Mouse (Mus musculus) cerebellum, postnatal 36 days (tissue): ENCODE results near the gene Arhgap10.
A peak's percentile ranks its signal among the peaks of the same experiment; 100 is the strongest.

Experiments used
- DNase-seq, 2 experiments: peaks; one replicate each; pipeline ENCODE4 v3.0.0; 2021 to 2022; ENCODE audit warnings: mixed read lengths in 2 of 2

Arhgap10 gene

DNA sequence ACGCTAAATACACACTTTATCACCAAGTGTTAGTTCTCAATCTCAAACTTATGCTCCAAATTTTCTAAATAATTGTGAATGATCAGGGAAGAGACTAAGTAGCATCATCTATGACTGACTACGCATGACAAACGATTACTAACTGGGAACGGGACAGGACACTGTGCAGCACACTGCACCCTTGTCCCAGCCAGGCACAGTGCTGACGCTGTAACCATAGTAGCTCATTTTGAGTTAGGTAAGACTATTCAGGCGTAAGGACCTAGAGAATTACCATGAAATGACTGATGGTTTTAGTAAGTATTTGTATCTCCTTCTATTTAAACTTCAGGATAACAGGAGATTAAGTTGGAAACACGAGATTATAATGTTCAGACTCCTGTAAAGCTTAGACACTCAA is 33.5 kb downstream of the Arhgap10 start:
- DNase-seq: no peak

DNA sequence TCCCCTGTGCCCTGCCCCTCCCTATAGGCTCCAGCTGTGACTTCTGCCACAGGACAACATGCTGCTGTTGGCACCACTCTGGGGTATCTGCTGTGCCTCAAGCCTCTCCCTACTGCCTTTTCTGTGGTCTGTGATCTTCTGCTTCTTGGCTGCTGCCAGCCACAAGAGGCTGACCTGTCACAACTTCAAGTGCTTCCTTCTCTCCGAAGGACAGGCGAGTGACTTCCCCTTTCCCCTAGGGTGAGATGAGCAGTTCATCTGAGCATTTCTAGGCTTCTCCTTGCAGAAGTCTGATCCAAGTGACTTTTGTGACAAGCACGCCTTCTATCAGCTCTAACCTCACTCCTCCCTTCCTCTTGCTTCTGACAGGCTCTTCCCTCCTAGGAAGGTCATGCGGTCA is 34.1 kb downstream of the Arhgap10 start:
- no peak for DNase-seq

DNA sequence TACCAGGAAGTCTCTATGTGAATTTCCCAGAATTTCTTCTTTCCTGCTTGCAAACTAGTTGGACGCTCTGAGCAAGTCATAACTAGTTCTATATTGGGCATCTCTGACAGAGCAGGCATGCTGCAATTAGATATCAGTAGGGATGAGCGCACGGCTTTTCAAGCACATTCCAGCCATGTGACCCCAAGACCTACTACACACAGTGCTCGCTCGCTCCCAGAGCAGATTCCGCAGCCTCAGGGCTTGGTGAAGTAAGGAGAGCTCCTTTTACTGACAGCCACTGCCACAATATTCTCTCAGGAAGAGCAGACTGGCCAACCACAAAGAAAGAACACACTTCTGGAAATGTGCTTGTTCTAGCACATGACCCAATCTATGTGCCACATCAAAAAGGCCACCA is 36.0 kb downstream of the Arhgap10 start:
- DNase-seq: no peak

DNA sequence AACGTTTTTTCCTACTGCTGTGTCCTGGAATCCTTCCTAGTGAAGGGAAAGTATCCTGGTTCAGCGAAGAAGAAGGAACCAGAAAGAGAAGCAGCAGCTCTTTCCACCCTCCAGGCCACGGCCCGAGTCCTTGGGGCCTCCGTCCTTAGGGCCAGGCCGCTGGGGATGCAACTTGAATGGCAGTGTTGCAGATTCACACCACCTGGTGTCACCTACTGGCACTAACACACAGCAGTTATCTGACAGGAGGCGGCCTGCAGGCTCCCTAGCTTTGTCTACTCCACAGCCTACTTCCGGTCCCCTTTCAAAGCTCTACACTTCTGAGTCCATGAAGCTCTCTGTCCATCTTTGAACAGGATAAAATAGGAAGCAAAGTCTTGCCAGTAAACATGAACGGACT is 37.8 kb downstream of the Arhgap10 start:
- DNase-seq: no peak

DNA sequence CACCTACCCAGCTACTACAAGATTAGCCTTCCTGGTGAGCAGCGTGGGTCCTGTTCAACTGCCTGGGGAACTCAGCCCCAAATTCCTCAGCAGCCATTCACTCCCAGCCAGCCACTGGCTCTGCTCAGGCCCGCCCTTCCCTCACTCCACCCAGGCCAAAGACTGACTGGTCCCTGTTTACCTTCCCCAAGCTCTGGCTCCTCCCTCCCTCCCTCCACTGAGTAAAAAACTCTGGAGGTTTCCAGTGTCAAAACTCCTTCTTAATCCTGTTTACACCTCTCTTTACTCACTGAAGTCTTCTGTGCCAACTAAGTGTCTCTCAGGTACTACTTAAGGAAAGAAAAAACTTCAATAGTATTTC is 38.9 kb downstream of the Arhgap10 start:
- DNase-seq: no peak

DNA sequence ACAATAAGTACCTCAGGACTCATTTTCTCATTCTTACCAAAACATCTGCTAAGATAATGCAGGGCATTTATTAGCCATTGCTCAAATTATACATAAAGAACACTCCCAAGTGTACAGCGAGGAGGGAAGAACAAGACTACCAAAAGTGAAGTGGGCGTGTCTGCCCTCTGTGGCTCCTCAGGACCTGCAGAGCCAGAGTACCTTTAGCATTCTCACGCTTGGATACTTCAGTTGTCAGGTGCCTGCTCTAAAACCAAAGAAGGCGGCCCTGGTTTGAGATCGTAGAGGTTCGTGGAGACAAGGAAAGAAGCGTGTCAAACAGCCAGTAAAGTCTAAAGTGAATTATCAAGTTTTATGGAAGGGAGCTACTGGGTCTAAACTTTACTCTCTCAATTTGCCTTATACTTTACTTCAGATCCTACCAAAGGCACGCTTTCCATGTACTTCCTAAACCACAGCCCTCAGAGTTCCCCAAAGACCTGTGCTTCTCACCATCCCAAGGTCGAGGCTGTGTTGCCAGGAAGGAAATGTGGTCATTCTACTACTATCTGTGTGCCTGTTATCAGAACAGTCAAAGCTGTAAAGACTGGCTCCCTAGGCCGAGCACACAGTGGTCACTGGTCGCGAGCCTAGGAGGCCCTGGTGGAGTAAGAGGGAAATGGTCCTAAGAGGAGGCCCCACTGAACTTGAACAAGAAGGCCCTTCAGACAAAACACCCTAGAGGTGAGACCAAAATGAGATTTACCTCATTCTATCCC is 39.4 kb downstream of the Arhgap10 start:
- DNase-seq: no peak

DNA sequence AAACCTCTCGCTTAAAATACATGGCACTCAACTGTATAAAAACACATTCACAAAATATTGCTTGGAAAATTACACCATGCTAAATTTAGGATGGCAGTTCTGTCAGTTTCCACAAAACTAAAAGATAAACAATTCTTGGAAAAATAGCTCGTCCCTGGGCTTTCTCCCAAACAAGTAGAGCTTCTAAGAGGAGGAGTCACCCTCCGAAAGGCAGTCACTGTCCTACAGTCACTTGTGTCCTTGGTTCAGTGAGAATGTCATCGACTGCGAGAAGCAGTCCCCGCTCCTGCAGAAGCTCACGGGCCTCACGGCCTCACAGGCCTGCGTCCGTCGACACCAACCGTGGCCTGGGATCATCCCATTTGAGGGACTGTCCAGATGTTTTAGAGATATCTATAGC is 40.1 kb downstream of the Arhgap10 start:
- DNase-seq: no peak

DNA sequence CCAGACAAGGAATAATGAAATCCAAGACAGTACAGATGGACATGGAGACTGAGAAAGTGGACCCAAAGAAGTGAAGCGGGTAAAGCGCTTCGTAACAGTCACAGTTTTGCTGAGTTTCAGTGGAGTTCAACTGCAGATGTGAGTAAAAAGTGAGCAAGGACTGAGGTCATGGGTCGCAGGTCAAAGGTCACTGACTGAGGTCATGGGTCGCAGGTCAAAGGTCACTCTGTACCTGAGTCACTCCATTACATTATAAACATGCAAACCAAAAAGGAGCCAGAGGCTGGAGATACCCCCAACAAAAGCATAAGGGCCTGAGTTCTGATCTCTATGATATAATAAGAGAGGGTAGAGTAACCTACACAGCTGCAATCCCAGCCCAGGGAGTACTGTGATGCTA is 43.1 kb downstream of the Arhgap10 start:
- DNase-seq: no peak

DNA sequence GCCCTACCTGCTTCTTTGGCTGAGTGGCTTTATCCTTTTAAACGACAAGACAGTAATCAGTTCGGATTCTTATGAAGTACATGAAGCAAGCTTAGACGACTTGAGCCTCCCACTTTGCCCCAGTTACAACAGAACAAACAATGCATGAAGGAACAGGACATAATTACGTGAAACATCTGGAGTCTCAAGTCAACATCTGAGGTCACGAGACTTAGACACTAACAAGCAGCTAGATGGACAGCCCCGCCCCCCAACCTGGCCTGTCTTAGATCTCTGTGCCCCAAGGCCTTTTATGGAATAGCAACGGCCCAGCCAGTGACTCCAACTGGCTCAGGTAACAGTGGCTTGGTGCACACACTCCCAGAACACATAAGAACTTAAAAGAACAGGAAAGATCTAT is 44.0 kb downstream of the Arhgap10 start:
- no peak for DNase-seq

DNA sequence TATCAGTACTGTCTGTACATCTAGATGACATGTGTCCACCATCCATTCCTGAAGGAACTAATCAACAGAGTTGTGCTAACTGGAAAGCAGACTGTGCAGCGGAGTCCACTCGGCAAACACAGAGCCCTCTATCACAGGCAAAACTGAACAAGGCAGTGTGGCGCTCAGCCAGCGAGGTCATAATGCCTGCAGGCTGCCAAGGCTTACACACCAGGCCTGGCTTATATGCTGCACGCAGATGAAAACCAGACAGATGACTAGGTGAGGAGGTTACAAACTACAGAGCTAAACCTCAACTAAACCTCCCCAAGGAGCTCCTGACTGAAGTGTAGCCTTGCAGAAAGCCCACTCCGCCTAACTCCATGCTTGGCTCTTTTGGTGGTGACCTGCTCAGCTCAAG is 44.4 kb downstream of the Arhgap10 start:
- peak; percentile 62 to 67 for DNase-seq

DNA sequence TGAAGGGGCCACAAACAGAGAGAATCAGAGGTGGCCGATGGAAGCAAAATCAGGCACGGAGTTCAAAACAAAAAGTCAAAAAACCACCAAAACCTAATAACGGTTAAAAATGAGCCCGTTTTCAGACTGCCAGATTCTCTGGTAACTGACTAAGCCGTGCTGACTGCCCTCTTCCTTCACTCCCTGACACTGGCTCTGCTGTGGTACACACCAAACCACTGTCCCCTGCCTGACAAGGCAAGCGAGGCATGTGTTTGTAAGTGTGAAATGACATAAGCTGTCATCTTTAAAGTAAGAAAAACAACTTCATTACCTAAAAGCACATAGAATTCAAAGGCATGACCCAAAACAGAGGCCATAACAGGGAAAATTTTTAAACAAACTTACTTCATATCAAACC is 56.4 kb downstream of the Arhgap10 start:
- no peak for DNase-seq

DNA sequence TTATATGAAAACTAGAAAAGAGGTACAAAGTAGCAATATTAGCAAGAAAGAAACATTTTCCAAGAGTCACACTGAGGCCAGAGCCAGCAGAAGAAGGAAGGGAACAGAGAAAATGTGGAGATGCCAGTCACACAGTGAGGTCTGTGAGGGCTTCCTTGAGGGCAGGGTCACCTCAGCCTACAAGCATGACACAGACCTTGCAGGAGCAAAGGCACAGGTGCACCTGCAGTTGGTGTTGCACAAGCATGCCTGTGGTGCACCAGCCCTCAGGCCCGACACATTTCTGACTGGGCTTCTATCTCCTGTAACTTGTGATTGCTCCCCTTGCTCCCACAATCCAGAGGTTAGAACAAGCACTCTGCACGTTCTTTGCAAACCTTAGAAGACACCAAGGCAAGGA is 57.4 kb downstream of the Arhgap10 start:
- no peak for DNase-seq

DNA sequence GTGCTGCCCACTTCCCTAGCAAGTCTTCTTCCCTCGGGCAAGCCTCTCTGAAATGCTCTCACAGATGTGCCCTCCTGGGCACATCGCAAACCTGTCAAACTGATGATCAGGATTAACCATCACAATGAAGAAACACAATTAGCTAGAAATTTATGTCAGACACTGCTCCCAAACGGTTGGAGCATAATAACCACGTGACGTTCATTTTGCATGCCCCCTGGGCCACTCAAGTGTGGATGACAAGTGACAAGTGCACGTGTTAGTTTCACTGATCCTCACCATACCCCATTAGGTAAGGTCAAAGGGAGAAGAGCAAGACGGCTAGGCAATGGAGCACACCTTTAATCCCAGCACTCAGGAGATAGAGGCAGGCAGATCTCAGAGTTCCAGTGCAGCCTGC is 58.1 kb downstream of the Arhgap10 start:
- no peak for DNase-seq

DNA sequence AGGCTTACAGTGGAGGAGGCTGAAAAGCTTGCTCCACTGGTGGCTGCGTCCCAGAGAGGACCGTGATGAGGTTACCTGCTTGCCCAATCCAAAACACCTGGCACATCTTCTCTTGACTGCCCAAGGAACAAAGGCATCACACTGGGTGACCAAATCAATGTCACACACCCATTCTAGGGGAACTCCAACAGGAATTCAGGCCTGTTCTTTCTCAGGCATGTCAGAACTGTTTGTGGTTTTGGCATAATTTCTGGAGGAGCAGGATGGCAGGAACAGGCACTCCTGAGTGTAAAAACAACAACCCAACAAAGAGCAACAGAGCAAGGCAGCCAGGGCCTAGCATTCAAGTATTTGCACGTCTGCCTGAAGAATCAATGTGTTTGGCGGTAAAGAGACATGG is 59.2 kb downstream of the Arhgap10 start:
- DNase-seq: no peak

DNA sequence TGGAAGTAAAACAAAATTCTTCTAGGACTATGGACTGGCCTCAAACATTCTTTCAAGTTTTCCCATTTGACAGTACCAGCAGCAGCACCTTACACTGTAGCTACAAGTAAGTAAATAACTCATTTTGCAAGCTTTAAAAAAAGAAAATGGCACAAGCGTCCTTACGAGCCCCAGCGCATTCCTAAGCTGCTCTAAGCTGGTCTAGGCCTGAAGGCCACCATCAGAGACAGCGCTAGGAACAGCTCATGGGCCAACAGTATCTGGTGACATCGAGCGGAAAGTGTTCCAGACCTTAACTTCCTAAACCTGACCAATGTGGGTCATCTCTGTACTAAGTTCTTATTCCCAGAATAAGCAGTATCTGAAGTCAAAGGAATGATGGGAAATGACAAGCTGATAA is 61.5 kb downstream of the Arhgap10 start:
- DNase-seq: no peak

DNA sequence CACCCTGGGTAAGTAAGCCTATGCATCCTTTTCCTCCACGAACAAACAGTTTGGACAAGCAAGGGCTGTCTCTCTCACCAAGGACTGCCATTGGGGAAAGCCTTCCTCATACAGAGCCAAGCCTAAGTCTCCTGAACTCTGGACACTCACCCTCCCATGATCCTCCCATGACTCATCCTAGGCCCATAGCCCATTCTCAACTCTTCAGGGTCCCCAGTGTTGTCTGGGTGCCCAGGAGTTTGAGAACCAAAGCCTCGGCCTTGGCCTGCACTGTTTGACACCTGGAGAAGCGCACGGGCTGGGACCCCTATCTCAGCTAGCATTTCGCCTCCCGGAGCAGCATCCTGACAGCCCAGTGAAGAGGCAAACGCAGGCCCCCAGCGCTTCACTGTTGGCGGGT is 63.9 kb downstream of the Arhgap10 start:
- DNase-seq: no peak

DNA sequence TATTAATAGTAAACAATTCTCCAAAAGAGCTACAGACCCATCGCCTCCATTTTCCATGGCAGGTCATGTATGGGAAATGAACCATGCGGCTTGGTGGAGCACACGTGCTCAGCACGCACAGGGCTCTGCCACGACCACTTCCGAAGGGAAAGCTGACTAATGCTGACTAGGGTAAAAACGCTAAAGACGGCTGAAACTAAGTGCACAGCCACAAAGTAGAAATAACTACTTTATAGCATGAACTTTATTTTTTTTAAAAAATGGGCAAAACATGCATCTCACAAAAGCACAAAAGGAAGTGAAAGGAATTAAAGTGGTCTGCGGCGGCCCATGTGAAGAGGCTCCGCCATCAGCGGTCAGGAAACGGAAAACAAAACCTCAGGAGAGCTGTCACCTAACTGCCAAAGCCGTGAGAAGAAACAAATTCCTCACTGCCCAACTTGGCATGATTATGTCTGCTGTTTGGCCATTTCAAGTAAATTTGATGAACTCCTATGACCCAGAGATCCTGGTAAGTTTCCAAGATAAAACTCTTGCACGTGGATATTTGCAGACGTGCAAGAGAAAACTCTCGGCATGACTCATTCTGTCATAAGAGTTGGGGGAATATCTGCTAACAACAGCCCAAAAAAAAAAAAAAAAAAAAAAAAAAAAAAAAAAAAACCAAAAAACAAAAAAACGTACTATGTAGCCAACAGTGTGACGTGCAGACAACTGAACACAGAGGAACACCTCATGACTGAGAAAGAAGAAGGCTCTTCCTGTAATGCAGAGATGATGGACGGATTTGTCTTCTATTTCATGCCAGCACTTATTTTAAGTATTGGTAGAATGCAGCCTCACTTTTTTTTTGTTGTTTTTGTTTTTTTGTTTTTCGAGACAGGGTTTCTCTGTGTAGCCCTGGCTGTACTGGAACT is 66.0 kb downstream of the Arhgap10 start:
- DNase-seq: no peak

DNA sequence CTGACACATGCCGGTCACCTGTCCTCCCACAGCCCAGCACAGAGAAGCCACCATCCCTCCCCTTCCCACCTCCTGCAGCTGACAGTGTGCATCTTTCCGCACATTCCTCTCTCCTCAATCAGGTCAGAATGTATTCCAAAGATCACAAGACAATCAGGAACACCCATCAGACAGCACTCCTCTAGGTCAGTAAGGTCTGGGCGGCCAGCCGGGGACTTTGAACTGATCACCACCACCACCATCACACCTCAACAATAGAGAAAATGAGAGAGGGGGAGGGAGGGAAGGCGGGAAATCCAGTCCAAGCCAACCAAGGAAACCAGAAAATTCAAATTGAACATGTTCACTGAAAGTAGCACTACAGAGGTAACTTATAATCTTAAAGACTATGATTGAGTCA is 66.7 kb downstream of the Arhgap10 start:
- DNase-seq: no peak

DNA sequence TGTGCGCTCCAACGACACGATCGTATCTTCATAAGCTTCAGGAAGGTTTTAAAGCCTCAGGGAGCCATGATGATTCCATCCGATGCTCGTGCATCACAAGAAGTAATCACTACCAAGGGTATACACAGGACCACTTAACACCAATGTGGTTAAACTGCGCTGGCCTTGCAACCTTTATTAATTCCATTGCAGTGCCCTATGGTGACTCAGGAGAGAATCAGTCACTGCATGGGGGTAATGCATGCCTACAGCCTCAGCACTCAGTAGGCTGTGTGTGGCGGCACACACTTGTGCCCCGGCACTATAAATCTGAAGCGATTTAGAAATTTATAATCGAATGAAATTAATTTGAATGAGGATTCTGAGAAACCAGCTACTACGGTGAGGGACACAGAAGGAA is 71.5 kb downstream of the Arhgap10 start:
- no peak for DNase-seq

DNA sequence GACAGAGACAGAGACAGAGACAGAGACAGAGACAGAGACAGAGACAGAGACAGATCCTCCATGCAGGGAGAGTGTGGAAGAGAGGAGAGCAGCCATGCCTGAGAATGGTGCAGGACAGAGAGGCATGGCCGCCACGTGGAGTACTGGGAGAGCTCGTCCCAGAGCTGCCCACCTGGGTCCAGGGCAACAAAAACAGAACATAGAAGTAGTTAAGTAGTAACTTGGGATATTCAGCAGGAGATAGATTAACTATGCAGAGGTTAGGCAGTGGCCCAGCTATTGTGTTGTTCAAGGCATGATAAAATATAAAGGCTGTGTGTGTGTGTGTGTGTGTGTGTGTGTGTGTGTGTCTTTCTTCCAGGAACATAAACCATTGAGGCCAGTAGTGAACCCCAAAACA is 72.1 kb downstream of the Arhgap10 start:
- no peak for DNase-seq

DNA sequence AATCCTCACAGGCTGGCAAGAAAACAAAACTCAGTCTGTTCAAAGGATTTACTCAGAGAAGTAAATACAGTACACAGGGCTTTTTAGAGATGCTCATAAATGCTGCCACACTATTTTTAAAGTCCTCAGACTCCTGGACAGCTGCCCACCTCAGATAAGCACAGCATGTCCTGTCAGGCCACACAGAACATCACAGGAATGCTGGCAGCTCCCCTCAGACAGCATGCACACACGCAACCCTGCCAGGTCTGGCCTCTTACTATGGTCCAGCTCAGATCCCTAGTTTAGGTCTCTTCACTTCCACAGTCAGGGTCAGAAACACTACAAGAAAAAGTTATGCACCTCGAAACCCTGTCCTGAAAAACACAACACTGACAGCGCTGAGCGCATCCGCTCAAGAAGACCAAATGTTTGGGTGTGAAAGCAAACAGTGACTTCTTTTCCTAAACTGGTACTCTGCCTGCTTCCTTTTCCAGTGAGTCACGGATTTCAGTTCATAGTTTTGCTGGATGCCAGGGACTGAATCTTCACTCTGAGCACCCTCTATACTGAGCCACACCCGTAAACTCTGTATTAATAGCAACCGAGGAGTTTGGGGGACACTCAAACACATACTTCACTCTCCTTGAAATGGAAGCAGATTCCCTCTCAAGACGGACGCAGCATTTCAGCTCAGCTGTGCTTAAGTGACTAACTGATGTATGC is 73.4 kb downstream of the Arhgap10 start:
- peak; percentile 66 to 77 for DNase-seq

DNA sequence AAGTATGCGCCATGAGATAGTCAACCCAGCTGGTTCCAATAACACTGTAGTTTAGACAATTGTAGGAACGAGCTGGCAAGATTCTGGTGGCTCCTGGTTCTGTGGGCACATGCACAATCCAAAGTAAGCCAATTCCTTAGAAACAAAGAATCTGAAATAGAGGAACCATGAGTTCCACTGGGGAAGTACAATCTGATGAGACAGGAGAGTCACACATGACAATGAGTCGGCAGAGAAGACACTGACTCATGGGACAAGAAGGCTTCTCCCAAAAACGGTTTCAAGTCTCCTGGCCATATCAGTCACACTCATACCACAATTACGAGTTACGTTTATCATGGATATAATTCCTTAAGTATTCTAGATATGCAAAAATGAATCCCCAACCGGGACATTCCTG is 75.3 kb downstream of the Arhgap10 start:
- DNase-seq: no peak

DNA sequence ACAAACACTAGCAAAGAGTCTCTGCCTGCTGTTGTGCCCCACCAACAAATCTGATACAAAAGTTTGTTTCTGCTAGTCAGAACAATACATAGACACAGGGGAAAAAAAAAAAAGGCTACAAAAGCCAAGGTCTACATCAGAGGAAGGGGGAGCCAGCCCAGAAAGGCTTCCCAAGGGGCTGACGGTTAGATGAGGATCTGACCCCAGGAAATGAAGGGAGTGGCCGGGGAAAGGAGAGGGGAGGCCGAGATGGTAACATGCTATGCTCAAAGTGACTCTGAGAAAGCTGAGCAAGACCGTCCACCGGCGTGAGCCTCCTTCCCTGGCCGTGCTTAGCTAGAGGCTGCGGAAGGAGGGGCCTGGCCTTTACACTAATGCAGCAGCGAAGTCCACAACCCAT is 76.8 kb downstream of the Arhgap10 start:
- no peak for DNase-seq
